Mouse (Mus musculus) liver, postnatal 0 days (tissue): ENCODE measurements around the gene Higd1a.

Experiments
- CTCF ChIP-seq: sonication (generic); IDR thresholded peaks from 2 replicates; pipeline ENCODE4 v1.5.1; 2016; ENCODE audit warnings: antibody characterized with exemption, low read depth
- EP300 ChIP-seq: IDR thresholded peaks from 2 replicates; pipeline ENCODE4 v1.6.1; 2016; ENCODE audit warnings: antibody characterized with exemption, low read depth, mild to moderate bottlenecking

DNA sequence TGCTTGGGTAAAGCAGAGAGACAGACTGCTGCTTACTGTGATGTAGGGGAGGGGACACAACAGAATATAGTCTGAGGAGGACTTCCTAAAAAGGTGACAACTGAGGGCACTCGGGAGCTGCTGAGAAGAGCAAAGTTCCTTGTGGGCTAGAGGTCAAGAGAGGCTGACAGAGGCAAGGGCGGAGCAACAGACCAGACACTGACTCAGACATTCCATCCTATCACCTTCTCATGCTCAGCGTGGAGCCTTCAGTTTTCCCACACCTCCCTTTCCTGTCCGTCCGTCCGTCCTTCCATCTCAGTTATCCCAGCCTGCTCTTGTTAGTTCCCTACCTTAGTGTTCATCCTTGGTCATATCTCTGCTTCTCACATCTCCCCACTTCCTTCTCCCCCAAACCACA, 43.0 kb downstream of the Higd1a start:
- TF ChIP-seq CTCF (no peak), EP300 (no peak)
